Mouse (Mus musculus) cortical plate, adult 2 months (tissue): ENCODE results near the gene Aen.

Experiments used
- CTCF ChIP-seq: fragments of 200-500 bp; IDR thresholded peaks from 2 replicates; pipeline ENCODE4 v1.5.1; 2011; ENCODE audit warnings: mild to moderate bottlenecking, control low read depth, low read length; ENCODE audit not compliant: insufficient read depth; ENCODE audit errors: extremely low read depth
- POLR2A ChIP-seq: fragments of 200-500 bp; IDR thresholded peaks from 2 replicates; pipeline ENCODE4 v1.6.1; 2011; ENCODE audit warnings: mild to moderate bottlenecking, low read length, control low read depth; ENCODE audit not compliant: insufficient read depth; ENCODE audit errors: extremely low read depth

- TF ChIP-seq CTCF (no peak), POLR2A (no peak)
These were observed 517 bp upstream of the Aen start for GRCm38 (mm10) chr7:78895021-78895652.
